Mouse (Mus musculus): ENCODE measurements at regions not wholly inside any gene's neighbourhood (a gene's known extent, or its start where the extent isn't known, plus 50 kb on each side); places are given as distances from the start of the nearest gene placed in this dataset.

DNA sequence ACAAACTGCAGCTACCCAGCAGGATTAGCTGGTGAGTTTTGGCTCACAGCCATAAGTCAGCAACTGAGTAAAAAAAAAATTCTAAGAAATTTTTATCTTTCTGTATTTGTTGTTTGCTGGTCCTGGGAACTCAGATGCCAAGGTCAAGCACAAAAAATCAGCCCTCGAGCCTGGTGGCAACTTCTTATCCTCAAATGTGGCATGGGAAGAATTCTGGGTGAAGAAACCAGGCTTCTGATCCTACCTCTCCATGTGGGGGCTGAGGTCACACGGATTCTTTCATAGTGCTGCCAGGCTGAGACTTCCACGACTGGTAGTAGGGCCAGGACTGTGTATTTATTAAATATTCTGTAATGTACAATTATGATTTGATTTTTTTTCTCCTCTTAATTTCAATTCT is 698.3 kb upstream of the Igfbp3 start:
- H3K4me1 ChIP-seq (ENCODE audit: control insufficient read depth, insufficient read depth, low read depth, low read length): no peaks in the 10 kb centered on the region
- ATAC-seq: no peak
- H3K27ac ChIP-seq (ENCODE audit: low read depth, low read length): no peak overlapping the region
- no peaks in the 10 kb centered on the region for H3K9me3 ChIP-seq (ENCODE audit: control insufficient read depth, low read length)
- H3K4me3 ChIP-seq (ENCODE audit: low read length): no peak overlapping the region
- 68% methylated on average over 3 of the region's 3 CpGs for WGBS
- no peak overlapping the region for H3K9ac ChIP-seq (ENCODE audit: low read depth, low read length)
- no peaks in the 10 kb centered on the region for H3K27me3 ChIP-seq (replicated peaks; ENCODE audit: control insufficient read depth, insufficient read depth, low read length)
- H3K36me3 ChIP-seq (ENCODE audit: control insufficient read depth, insufficient read depth, low read length): no peaks in the 10 kb centered on the region
- no peak overlapping the region for H3K4me2 ChIP-seq (ENCODE audit: low read length)

DNA sequence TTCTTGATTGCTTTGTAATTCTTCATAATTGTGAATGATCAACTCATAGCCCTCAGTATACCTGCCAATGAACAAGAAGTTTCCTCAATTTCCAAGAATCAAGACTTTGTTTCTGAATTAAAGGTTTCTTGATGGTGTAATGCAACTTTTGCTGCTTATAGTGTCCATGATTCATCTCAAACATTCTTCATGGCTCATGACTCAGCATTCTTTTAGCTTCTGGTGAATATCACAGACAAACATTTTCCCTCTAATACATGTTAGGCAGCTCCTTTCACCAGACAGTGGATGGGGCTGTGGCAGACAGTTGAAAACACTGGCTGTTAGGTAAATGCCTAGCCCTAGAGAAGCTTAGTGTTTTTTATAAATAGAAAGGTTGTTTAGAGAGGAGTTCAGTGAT is 686.5 kb upstream of the Igfbp3 start:
- ATAC-seq: no peak
- Histone ChIP-seq H3K4me2 (ENCODE audit: low read length) (no peak overlapping the region), H3K27ac (ENCODE audit: low read depth, low read length) (no peak overlapping the region)

DNA sequence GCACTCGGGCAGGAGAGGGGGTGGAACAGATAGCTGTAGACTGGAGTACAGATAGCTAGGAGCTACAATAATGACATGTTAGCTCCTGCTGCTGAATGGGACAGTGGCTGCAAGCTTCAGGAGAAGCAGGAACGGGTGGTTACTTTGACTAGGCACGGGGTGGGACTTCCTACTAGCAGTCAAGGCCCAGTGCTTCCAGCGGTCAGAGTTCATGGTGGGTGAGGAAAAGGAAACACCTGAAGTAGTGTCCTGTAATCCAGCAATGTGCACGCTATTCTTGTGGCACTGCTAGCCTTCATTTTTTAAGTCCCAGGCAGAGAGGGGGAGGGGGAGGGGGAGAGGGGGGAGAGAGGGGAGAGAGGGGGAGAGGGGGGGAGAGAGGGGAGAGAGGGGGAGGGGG is 684.5 kb upstream of the Igfbp3 start:
- no peaks in the 10 kb centered on the region for H3K4me1 ChIP-seq (ENCODE audit: control insufficient read depth, insufficient read depth, low read depth, low read length)
- H3K27me3 ChIP-seq (replicated peaks; ENCODE audit: control insufficient read depth, insufficient read depth, low read length): no peaks in the 10 kb centered on the region
- no peaks in the 10 kb centered on the region for H3K36me3 ChIP-seq (ENCODE audit: control insufficient read depth, insufficient read depth, low read length)
- no peak overlapping the region for H3K9ac ChIP-seq (ENCODE audit: low read depth, low read length)
- no peak overlapping the region for H3K4me3 ChIP-seq (ENCODE audit: low read length)
- WGBS: 74% methylated on average over 5 of the region's 5 CpGs
- H3K27ac ChIP-seq (ENCODE audit: low read depth, low read length): no peak overlapping the region
- H3K4me2 ChIP-seq (ENCODE audit: low read length): no peak overlapping the region
- ATAC-seq: no peak
- H3K9me3 ChIP-seq (ENCODE audit: control insufficient read depth, low read length): no peaks in the 10 kb centered on the region

More for the DNA sequence above, 686.5 kb upstream of the Igfbp3 start:
- no peaks in the 10 kb centered on the region for H3K9me3 ChIP-seq (ENCODE audit: control insufficient read depth, low read length)
- no peaks in the 10 kb centered on the region for H3K36me3 ChIP-seq (ENCODE audit: control insufficient read depth, insufficient read depth, low read length)
- no peak overlapping the region for H3K9ac ChIP-seq (ENCODE audit: low read depth, low read length)
- H3K4me3 ChIP-seq (ENCODE audit: low read length): no peak overlapping the region
- H3K27me3 ChIP-seq (replicated peaks; ENCODE audit: control insufficient read depth, insufficient read depth, low read length): no peaks in the 10 kb centered on the region
- H3K4me1 ChIP-seq (ENCODE audit: control insufficient read depth, insufficient read depth, low read depth, low read length): no peaks in the 10 kb centered on the region

DNA sequence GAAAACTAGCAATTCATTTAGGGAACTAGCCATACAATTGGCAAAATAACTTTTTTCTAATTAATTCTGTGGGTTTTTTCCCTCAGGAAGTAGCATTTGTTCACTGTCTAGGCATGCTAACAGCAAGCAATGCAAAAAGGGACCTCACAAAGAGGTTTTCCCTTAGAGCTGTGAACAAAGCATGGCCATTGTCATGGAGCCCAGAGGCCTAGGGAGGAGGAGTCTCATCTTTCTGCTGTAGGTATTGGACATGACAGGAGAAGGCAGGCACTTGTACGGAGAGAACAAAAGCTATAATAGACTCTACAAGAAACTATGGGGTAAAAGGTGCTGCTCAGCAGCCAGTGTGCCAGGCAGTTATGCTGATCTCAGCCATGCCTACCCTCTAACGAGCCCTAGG is 666.8 kb upstream of the Igfbp3 start:
- H3K4me1 ChIP-seq (ENCODE audit: control insufficient read depth, insufficient read depth, low read depth, low read length): no peaks in the 10 kb centered on the region
- H3K27me3 ChIP-seq (replicated peaks; ENCODE audit: control insufficient read depth, insufficient read depth, low read length): no peaks in the 10 kb centered on the region
- no peak overlapping the region for H3K4me2 ChIP-seq (ENCODE audit: low read length)
- no peak overlapping the region for H3K4me3 ChIP-seq (ENCODE audit: low read length)
- H3K27ac ChIP-seq (ENCODE audit: low read depth, low read length): no peak overlapping the region
- H3K9me3 ChIP-seq (ENCODE audit: control insufficient read depth, low read length): no peaks in the 10 kb centered on the region
- no peak overlapping the region for H3K9ac ChIP-seq (ENCODE audit: low read depth, low read length)
- 35% methylated on average over 2 of the region's 2 CpGs for WGBS
- H3K36me3 ChIP-seq (ENCODE audit: control insufficient read depth, insufficient read depth, low read length): no peaks in the 10 kb centered on the region
- no peak for ATAC-seq

DNA sequence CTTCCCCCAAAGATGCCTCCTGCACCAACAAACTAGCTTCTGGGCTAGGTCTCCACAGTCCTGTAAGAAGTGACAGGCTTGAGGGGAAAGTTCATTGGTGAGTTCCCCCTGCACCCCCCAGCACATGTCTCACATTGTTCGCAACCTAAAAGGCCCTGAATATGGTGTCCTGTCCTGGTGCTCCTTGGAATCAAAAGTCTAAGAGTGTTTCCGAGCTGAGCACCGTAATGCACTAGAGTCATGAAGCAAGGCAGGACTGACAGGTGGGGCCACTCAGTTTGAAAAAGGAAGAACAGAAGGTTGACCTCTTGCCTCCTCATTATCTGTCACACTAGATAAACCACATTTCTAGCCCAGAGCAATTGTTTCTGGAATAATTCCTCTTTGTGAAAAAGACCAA is 650.4 kb upstream of the Igfbp3 start:
- Histone ChIP-seq H3K4me1 (ENCODE audit: control insufficient read depth, insufficient read depth, low read depth, low read length) (no peaks in the 10 kb centered on the region), H3K36me3 (ENCODE audit: control insufficient read depth, insufficient read depth, low read length) (no peaks in the 10 kb centered on the region), H3K4me2 (ENCODE audit: low read length) (no peak overlapping the region), H3K27me3 (replicated peaks; ENCODE audit: control insufficient read depth, insufficient read depth, low read length) (no peaks in the 10 kb centered on the region), H3K4me3 (ENCODE audit: low read length) (no peak overlapping the region), H3K27ac (ENCODE audit: low read depth, low read length) (no peak overlapping the region), H3K9ac (ENCODE audit: low read depth, low read length) (no peak overlapping the region), H3K9me3 (ENCODE audit: control insufficient read depth, low read length) (no peaks in the 10 kb centered on the region)
- WGBS: 76% methylated on average over 3 of the region's 3 CpGs
- no peak for ATAC-seq

DNA sequence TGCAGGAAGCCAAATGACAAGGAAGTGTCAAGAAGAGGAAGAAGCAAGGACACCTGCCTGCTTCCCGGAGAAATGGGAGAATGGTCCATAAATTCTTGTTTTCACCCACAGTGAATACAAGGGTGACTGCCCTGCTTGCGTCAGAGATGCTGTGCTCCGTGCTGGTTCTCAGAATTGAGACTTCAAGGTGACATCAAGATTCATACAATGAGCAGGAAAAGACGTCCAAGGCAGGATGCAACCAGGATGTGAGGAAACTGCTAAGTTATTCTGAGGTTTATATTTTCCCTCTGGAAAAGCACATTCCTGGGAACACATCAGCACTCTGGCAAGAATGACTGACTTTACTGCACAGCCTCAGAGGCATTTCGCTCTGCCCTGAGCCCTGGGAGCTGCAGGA is 650.0 kb upstream of the Igfbp3 start:
- H3K4me1 ChIP-seq (ENCODE audit: control insufficient read depth, insufficient read depth, low read depth, low read length): no peaks in the 10 kb centered on the region
- no peaks in the 10 kb centered on the region for H3K36me3 ChIP-seq (ENCODE audit: control insufficient read depth, insufficient read depth, low read length)
- no peak overlapping the region for H3K4me3 ChIP-seq (ENCODE audit: low read length)
- no peak for ATAC-seq
- H3K4me2 ChIP-seq (ENCODE audit: low read length): no peak overlapping the region
- H3K9me3 ChIP-seq (ENCODE audit: control insufficient read depth, low read length): no peaks in the 10 kb centered on the region
- WGBS: 87% methylated on average over 5 of the region's 5 CpGs
- no peaks in the 10 kb centered on the region for H3K27me3 ChIP-seq (replicated peaks; ENCODE audit: control insufficient read depth, insufficient read depth, low read length)
- no peak overlapping the region for H3K9ac ChIP-seq (ENCODE audit: low read depth, low read length)
- H3K27ac ChIP-seq (ENCODE audit: low read depth, low read length): no peak overlapping the region

DNA sequence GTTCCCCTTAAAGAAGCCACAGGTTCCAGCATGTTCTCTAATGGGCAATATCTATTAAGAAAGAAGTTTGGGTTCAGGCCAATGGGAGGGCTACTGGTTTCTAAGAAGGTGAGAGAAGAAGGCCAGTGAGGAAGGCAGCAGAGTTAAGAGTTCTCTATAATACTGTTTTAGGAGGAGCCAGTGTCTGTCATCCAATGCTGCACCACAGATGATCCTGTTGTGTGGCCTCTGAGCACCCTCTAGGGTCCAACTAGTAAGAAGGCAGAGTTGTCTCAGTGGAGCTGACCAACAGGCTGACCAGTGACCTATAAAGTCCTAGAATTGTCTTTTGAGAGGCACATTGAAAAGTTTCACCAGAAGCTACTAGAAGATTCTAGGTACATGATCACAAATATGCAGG is 648.8 kb upstream of the Igfbp3 start:
- ATAC-seq: no peak
- no peaks in the 10 kb centered on the region for H3K9me3 ChIP-seq (ENCODE audit: control insufficient read depth, low read length)
- H3K4me2 ChIP-seq (ENCODE audit: low read length): no peak overlapping the region
- H3K36me3 ChIP-seq (ENCODE audit: control insufficient read depth, insufficient read depth, low read length): no peaks in the 10 kb centered on the region
- no peak overlapping the region for H3K27ac ChIP-seq (ENCODE audit: low read depth, low read length)
- H3K9ac ChIP-seq (ENCODE audit: low read depth, low read length): no peak overlapping the region
- H3K4me1 ChIP-seq (ENCODE audit: control insufficient read depth, insufficient read depth, low read depth, low read length): no peaks in the 10 kb centered on the region
- H3K27me3 ChIP-seq (replicated peaks; ENCODE audit: control insufficient read depth, insufficient read depth, low read length): no peaks in the 10 kb centered on the region
- H3K4me3 ChIP-seq (ENCODE audit: low read length): no peak overlapping the region

DNA sequence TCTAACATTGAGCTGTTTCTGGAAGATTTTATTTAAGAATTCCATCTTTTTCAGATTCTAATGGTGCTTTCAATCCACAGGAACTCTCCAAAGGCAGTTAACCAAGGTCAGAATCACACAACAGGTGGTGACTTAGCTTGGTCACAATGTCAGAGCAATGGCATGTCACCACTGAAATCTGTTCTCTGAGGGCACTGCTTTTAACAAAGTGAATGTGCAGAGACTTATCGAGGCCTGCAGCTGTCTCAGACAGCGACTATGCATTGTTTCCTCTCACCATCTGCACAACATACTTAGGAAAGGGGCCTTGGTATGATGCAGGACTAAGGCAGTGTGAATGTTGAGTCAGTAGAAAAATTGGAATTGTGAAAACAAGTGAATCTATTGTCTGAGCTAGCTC is 638.9 kb upstream of the Igfbp3 start:
- peaks cover 3% of the 10 kb centered on the region; the same call in 1 of the 2 replicates for H3K9me3 ChIP-seq (ENCODE audit: control insufficient read depth, low read length)
- no peaks in the 10 kb centered on the region for H3K27me3 ChIP-seq (replicated peaks; ENCODE audit: control insufficient read depth, insufficient read depth, low read length)
- no peaks in the 10 kb centered on the region for H3K4me1 ChIP-seq (ENCODE audit: control insufficient read depth, insufficient read depth, low read depth, low read length)
- H3K9ac ChIP-seq (ENCODE audit: low read depth, low read length): no peak overlapping the region
- no peak for ATAC-seq
- WGBS: 86% methylated on average over 2 of the region's 2 CpGs
- H3K4me3 ChIP-seq (ENCODE audit: low read length): no peak overlapping the region
- H3K36me3 ChIP-seq (ENCODE audit: control insufficient read depth, insufficient read depth, low read length): no peaks in the 10 kb centered on the region
- H3K27ac ChIP-seq (ENCODE audit: low read depth, low read length): no peak overlapping the region
- H3K4me2 ChIP-seq (ENCODE audit: low read length): no peak overlapping the region

DNA sequence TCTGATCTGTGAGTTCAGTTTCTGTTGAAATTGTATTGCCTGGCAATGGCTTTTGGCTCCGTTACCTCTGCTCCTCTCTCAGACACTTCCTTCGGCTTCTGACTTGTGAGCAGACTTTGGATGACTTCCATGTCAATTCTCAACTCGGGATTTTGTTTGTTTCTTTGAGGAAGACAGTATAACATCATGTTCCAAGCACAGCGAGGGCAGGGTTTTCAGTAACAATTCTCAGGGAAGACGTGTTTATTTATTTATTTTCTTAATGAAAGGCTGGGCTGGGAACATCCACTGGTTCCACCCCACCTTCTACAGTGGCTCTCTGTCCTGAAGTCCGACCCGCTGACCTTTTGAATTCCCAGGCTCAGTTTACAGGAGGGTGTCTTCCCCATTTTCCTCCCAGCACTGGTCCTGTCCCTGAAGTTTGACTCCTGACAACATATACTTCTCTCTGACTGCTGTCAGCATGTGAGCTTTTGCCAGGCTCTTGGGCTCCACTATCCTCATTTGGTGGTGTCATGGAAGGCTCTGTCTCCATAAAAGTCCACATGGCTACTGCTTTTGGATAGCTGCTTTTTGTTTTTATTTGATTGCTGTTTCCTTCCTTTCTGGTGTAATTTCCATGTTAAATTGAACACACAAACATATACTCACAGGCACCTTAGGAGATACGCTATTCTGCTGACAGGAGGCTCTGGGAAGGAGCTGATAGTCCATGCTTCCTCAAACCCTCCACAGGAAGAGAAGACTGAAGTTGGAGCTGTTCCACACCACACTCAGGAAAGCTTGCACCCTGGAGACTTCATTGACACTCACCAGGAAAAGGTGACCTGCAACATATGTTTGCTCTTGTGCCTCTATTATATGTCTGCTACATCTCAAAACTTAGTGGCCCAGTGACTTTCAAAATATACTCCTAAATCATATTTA is 624.9 kb upstream of the Igfbp3 start:
- WGBS: 76% methylated on average over 8 of the region's 8 CpGs
- ATAC-seq: no peak
- H3K4me3 ChIP-seq (ENCODE audit: low read length): no peak overlapping the region
- H3K27ac ChIP-seq (ENCODE audit: low read depth, low read length): no peak overlapping the region
- H3K4me2 ChIP-seq (ENCODE audit: low read length): no peak overlapping the region
- no peaks in the 10 kb centered on the region for H3K36me3 ChIP-seq (ENCODE audit: control insufficient read depth, insufficient read depth, low read length)
- no peaks in the 10 kb centered on the region for H3K27me3 ChIP-seq (replicated peaks; ENCODE audit: control insufficient read depth, insufficient read depth, low read length)
- no peaks in the 10 kb centered on the region for H3K4me1 ChIP-seq (ENCODE audit: control insufficient read depth, insufficient read depth, low read depth, low read length)
- H3K9me3 ChIP-seq (ENCODE audit: control insufficient read depth, low read length): no peaks in the 10 kb centered on the region
- no peak overlapping the region for H3K9ac ChIP-seq (ENCODE audit: low read depth, low read length)
